Mouse (Mus musculus): ENCODE data around the gene Evx2. TPM values are rescaled to one million over a fixed set of nuclear protein-coding genes. Genes with fewer than 3 reads are reported as not detected.

Evx2 gene
- polyA plus RNA-seq, 1 experiment from 2014 or later: 0.67 TPM

DNA sequence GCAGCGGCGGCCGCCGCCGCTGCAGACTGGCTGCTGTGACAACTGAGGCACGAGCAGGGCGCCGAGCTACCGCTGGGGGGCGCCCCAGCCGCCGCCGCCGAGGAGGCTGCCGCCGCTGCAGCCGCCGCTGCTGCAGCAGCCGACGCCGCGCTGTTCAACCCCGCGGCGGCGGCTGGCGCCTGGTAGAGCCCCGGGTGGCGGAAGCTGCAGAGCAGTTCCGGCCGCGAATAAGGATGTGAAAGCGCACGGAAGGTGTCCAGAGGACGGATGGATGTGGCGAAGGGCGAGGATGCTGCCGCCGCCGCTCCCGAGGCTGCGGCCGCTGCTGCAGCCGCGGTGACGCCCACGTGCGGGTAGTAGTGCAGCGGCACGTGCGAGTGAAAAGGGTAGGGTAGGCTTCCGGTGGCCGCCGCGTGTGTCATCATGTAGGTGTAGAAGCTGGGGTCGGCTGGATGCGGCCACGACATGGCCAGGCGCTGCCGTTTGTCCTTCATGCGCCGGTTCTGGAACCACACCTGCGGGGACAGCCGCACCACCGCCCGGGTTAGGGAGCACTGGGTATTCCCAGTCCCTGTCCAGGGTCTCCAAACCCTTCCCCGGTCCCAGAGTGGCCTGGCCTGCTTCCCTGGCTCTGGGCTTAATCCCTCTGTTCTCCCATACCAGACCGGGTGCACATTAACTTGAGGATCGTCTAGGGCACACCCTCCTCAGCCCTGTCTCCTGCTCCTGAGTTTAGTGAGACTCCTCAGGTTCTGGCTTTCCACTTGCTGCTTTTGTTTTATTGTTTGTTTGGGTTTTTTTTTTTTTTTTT, 3.3 kb downstream of the Evx2 start:
- Histone ChIP-seq H3K27me3 (peaks cover 89% of the 10 kb centered on the region), H3K9ac (peak overlapping the region; percentile 50), H3K36me3 (no peaks in the 10 kb centered on the region), H3K9me3 (no peaks in the 10 kb centered on the region), H3K4me2 (peak overlapping the region; percentile 55), H3K4me1 (replicated peaks) (peaks cover 15% of the 10 kb centered on the region), H3K4me3 (peak overlapping the region; percentile 35), H3K27ac (replicated peaks) (no peak overlapping the region)
- no peak for ATAC-seq (ENCODE audit: low read depth)
- under 1% methylated on average over 62 of the region's 69 CpGs for WGBS

DNA sequence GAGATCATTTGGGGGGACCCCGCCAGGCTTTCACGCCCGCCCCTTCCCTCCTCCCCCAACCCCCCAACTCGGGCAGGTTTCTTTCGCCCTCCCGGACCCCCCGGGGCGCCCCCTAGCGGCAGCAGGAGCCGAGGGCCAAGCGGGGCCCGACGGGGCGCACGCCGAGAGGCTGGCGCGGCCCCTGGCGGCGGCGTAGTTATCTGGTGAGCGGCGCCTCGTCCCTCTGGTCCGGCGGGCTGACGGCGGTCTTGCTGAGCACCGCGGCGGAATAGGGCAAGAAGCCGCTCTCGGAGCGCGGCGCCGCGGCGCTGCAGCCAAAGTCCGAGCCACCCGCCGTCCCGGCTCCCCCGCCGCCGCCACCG, 4.0 kb downstream of the Evx2 start:
- Histone ChIP-seq H3K4me3 (peak overlapping the region; percentile 35), H3K9me3 (no peaks in the 10 kb centered on the region), H3K4me1 (replicated peaks) (peaks cover 15% of the 10 kb centered on the region), H3K4me2 (peak overlapping the region; percentile 55), H3K27me3 (peaks cover 89% of the 10 kb centered on the region), H3K27ac (replicated peaks) (no peak overlapping the region), H3K36me3 (no peaks in the 10 kb centered on the region), H3K9ac (0 out of 2 replicates have a peak overlapping the region, but pooled peaks have one; percentile 50)
- ATAC-seq (ENCODE audit: low read depth): 0 out of 2 replicates have a peak, but pooled peaks have one; percentile 19
- WGBS: under 1% methylated on average over 34 of the region's 47 CpGs

DNA sequence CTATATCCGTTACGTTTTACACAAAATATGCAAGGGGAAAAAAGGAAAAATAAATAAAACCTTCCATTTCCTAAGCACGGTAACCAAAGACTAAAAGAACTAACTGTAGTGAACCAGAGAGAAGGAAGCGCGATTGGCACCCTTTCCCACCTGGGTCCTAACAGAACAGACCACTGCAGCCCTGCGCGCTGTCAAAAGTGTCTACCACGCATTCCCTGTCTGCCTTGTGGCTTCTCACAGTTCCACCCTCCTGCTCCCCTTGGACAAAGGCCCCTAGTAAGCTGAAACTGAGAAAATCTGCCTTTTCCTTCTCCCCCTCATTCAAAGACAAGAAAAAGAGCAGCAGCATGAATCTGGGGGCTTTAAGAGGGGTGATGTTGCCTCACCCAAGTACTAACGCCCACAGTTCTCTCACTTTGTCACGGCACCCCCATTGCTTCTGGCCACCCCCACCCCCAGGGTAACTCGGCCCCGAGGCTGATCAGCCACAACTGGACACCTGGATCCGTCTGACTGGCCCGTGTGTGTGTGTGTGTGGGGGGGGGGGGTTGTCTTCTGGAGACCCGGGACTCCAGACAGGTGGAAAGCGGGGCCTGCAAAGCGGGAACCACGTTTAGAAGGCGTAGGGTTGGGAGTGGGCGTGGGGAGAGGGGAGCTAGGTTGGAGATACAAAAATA, 4.5 kb downstream of the Evx2 start:
- H3K4me2 ChIP-seq: no peak overlapping the region
- peaks cover 89% of the 10 kb centered on the region for H3K27me3 ChIP-seq
- 4% methylated on average over 20 of the region's 20 CpGs for WGBS
- peaks cover 15% of the 10 kb centered on the region for H3K4me1 ChIP-seq (replicated peaks)
- no peak overlapping the region for H3K9ac ChIP-seq
- no peaks in the 10 kb centered on the region for H3K36me3 ChIP-seq
- ATAC-seq (ENCODE audit: low read depth): 0 out of 2 replicates have a peak, but pooled peaks have one; percentile 15
- H3K4me3 ChIP-seq: no peak overlapping the region
- no peak overlapping the region for H3K27ac ChIP-seq (replicated peaks)
- no peaks in the 10 kb centered on the region for H3K9me3 ChIP-seq

DNA sequence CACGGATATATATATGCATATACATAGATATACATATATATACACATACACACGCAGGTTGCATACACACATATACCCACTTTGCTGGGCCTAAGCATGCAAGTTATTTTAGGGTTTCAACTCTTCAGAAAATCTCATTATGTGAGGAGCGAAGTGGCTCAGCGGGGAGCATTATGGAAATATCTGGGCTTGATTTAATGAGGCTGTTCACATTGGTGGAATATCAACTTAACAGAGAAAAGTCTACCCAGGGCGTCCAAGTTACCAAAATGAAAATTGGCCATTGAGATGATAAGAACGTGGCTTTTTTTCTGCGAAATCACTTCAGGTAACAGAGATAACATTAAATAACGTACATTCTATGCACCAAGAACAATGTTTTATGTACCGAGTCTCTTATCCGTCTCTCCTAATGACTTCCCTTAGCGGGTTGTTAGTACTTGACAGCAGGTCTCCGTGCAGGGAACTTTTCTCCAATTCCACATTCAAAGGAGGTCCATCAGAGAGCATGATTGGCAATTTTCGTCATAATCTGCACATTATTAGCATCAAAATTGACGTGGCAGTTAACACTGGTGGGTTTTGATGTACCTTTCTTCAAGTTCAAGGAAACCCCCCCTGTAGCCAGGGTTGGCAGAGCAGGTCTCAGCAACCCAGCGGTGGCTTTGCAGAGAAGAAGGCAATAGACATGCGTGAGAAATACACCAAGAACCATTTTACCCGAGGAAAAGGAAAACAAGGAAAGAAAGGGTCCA, 5.4 kb downstream of the Evx2 start:
- H3K4me1 ChIP-seq (replicated peaks): peaks cover 15% of the 10 kb centered on the region
- peaks cover 89% of the 10 kb centered on the region for H3K27me3 ChIP-seq
- no peak overlapping the region for H3K9ac ChIP-seq
- no peaks in the 10 kb centered on the region for H3K36me3 ChIP-seq
- no peak overlapping the region for H3K4me3 ChIP-seq
- H3K9me3 ChIP-seq: no peaks in the 10 kb centered on the region
- no peak overlapping the region for H3K27ac ChIP-seq (replicated peaks)
- WGBS: 12% methylated on average over 17 of the region's 17 CpGs
- ATAC-seq (ENCODE audit: low read depth): no peak
- no peak overlapping the region for H3K4me2 ChIP-seq

DNA sequence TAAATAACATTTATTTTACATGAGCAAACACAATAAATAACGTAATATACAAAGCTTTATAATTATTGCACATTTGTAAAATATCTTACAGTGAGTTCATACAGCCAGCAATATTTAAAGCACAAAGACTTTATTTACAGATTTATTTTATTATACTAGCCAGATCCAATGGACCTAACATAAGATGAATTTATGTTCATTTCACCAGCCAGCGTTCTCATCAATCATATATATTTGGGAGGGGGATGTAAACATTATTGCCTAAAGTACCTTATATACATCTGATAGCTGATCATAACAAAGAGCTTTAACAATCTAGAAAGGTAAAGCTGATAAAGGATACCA, 6.4 kb downstream of the Evx2 start:
- Histone ChIP-seq H3K4me1 (replicated peaks) (peaks cover 15% of the 10 kb centered on the region), H3K4me3 (no peak overlapping the region), H3K27ac (replicated peaks) (no peak overlapping the region), H3K9ac (no peak overlapping the region), H3K36me3 (no peaks in the 10 kb centered on the region), H3K27me3 (peaks cover 89% of the 10 kb centered on the region), H3K9me3 (no peaks in the 10 kb centered on the region), H3K4me2 (no peak overlapping the region)
- ATAC-seq (ENCODE audit: low read depth): no peak
- 34% methylated on average over 2 of the region's 2 CpGs for WGBS

DNA sequence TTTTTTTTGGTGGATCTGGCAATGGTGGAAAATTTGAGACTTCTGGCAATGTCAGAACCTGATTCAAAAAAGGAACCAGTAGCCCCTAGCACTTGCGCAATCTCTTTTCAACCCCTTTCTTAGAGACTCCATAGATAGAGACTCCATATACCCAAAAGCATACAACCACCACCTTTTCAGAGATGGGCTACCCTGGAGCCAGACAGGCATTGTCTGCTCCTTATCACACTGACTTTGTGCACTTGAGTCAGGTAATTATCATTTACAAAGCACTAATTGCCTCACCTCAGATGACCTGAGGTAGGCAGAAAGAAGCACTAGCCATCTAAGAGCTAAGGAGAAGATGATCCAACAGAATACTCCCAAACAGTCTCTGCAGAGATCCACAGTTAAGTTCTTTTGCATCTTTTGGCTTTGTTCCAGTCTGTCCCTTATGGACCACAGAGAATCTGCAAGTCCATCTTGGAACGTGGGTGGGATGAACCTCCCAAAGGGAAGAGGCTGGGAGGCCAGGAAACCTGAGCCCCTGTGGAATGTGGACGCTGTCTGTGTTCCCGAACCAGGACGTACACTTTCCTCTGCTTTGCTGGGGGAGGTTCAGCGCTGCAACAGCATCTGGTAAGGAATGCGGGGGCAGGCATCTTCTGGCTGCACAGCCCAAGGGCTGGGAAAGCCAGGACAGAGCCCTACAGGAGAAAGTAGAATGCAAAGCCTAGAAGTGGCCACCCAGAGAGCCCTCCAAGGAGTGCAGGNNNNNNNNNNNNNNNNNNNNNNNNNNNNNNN, 12.1 kb downstream of the Evx2 start:
- Histone ChIP-seq H3K4me2 (no peak overlapping the region), H3K4me3 (no peak overlapping the region), H3K27me3 (peaks cover 91% of the 10 kb centered on the region), H3K36me3 (no peaks in the 10 kb centered on the region), H3K9me3 (no peaks in the 10 kb centered on the region), H3K4me1 (replicated peaks) (no peaks in the 10 kb centered on the region; the same call in 1 of the 2 replicates), H3K27ac (replicated peaks) (no peak overlapping the region), H3K9ac (no peak overlapping the region)
- WGBS: 16% methylated on average over 7 of the region's 7 CpGs
- ATAC-seq (ENCODE audit: low read depth): no peak

DNA sequence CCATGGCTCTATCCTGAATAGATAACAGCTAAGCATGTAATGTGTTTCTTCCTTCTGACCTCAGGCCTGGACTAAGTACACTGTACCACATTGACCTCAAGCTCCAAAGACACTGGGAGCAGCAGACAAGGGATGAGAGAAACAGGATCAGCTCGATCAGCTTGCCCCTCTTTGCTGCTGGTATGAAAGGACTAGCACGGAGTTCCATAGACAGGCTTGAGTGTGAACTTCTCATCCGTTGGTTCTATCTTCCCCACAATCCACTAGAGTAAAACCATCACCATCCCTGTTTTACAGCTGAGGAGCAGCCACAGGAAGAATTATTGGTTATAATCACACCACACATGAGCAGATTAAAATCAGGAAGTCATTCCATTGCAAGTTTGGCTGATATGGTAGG, 13.7 kb downstream of the Evx2 start:
- peaks cover 76% of the 10 kb centered on the region for H3K27me3 ChIP-seq
- H3K4me1 ChIP-seq (replicated peaks): no peaks in the 10 kb centered on the region; the same call in 1 of the 2 replicates
- 74% methylated on average over 3 of the region's 3 CpGs for WGBS
- ATAC-seq (ENCODE audit: low read depth): no peak
- H3K9me3 ChIP-seq: no peaks in the 10 kb centered on the region
- no peak overlapping the region for H3K4me3 ChIP-seq
- no peaks in the 10 kb centered on the region for H3K36me3 ChIP-seq
- H3K27ac ChIP-seq (replicated peaks): no peak overlapping the region
- no peak overlapping the region for H3K4me2 ChIP-seq
- H3K9ac ChIP-seq: no peak overlapping the region

DNA sequence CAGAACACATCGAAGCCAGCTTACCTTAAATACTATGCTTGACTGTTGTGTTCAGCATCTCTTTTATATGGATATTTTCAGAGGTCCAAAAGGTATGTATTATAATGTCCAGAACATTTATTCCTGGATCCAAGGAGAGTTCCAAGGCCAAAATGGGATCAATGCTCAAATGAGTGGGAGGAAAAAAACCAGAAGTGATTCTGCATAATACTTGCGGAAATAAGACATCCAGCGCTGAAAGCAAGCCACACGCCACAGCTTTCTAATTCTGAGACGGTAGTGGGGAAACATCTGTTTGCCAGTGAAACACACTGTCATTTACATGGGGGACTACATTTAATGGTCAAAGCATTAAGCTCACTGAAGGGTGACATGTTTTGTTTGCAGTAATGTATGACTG, 16.9 kb downstream of the Evx2 start:
- no peak overlapping the region for H3K9ac ChIP-seq
- H3K4me2 ChIP-seq: no peak overlapping the region
- no peak for ATAC-seq (ENCODE audit: low read depth)
- peaks cover 44% of the 10 kb centered on the region for H3K27me3 ChIP-seq
- H3K27ac ChIP-seq (replicated peaks): no peak overlapping the region
- no peaks in the 10 kb centered on the region for H3K36me3 ChIP-seq
- H3K9me3 ChIP-seq: no peaks in the 10 kb centered on the region
- 48% methylated on average over 5 of the region's 5 CpGs for WGBS
- no peaks in the 10 kb centered on the region for H3K4me1 ChIP-seq (replicated peaks)
- H3K4me3 ChIP-seq: no peak overlapping the region

DNA sequence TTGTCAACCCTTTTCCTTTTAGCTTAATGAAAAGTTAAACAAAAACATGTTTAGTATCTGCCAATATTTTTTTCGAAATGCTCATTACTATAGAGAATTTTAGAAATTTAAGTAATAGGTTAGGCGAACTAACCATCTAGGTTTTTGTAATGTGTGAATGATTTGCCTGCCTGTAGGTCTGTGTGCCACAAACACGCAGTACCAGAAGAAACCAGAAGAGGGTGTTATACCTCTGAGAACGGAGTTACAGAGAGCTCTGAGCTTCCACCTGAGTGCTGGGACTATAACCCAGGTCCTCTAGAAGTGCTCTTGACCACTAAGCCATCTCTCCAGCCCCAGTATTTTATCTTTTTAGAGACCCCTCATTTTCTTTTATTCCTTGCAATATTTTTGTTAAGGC, 23.9 kb downstream of the Evx2 start:
- WGBS: 72% methylated on average over 4 of the region's 4 CpGs
- no peaks in the 10 kb centered on the region for H3K4me1 ChIP-seq (replicated peaks)

DNA sequence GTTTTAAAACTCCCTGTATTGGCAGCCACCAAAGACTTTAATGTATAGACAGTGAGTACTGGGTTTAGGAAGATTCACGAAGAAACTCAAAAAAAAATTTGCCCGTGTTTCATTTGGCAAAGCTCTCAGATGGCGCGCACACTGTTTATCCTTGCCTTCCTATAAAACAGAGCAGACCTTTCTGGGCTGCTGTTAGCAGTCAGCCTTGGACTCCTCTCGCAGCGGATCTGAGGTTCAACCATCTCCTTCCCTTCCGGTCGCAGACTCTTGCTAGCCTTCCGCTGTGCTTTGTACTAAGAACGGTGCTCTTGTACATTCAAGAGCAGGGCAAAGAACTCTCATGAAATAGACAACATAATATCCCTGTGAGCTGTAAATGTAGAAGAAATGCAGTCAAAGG, 39.0 kb downstream of the Evx2 start:
- Histone ChIP-seq H3K4me2 (no peak overlapping the region), H3K9ac (no peak overlapping the region), H3K27ac (replicated peaks) (no peak overlapping the region), H3K36me3 (no peaks in the 10 kb centered on the region), H3K27me3 (no peaks in the 10 kb centered on the region), H3K9me3 (no peaks in the 10 kb centered on the region), H3K4me3 (no peak overlapping the region), H3K4me1 (replicated peaks) (no peaks in the 10 kb centered on the region)
- 86% methylated on average over 10 of the region's 10 CpGs for WGBS
- no peak for ATAC-seq (ENCODE audit: low read depth)

More for the DNA sequence above, 23.9 kb downstream of the Evx2 start:
- Histone ChIP-seq H3K9ac (no peak overlapping the region), H3K36me3 (no peaks in the 10 kb centered on the region), H3K4me2 (no peak overlapping the region), H3K4me3 (no peak overlapping the region), H3K27me3 (no peaks in the 10 kb centered on the region), H3K27ac (replicated peaks) (no peak overlapping the region), H3K9me3 (peaks cover 4% of the 10 kb centered on the region; the same call in 1 of the 2 replicates)
- ATAC-seq (ENCODE audit: low read depth): no peak

DNA sequence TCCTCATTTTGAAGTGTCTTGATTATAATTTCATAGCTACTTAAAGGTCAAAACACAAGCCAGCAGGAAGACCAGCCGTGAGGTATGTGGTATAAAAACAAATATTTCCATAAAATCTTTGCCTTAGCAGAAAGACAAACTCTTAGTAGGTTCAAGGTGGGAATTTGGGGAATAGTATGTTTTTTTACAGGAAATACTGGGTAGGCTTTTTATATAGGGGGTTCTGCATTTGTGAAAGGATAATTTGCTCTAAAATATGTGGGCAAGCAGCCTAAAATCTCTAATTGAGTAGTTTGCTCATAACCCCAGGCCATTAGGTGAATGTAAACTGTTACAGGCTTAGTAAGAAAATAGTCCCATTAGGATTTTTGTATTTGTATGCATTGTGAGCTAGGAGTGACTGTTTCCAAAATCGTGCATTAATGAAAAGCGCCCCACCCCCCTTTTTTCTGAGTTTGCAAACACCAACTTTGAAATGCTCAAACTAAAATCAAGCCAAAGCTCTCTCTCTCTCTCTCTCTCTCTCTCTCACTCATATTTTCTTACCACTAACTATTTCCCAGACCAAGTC, 39.6 kb downstream of the Evx2 start:
- H3K36me3 ChIP-seq: no peaks in the 10 kb centered on the region
- H3K4me2 ChIP-seq: no peak overlapping the region
- no peaks in the 10 kb centered on the region for H3K4me1 ChIP-seq (replicated peaks)
- no peak overlapping the region for H3K27ac ChIP-seq (replicated peaks)
- no peak overlapping the region for H3K4me3 ChIP-seq
- no peaks in the 10 kb centered on the region for H3K9me3 ChIP-seq
- no peaks in the 10 kb centered on the region for H3K27me3 ChIP-seq
- 87% methylated on average over 3 of the region's 3 CpGs for WGBS
- no peak overlapping the region for H3K9ac ChIP-seq
- no peak for ATAC-seq (ENCODE audit: low read depth)
